Mouse (Mus musculus): Measurements from ENCODE around the gene Pole3. TPM values are rescaled to one million over a fixed set of nuclear protein-coding genes. Genes with fewer than 3 reads are reported as not detected.

The Pole3 gene
- 32.3 and 34.0 TPM in 2 replicates for polyA plus RNA-seq (2011; ENCODE audit: insufficient read depth, insufficient read length, low read depth, missing spikeins)

DNA sequence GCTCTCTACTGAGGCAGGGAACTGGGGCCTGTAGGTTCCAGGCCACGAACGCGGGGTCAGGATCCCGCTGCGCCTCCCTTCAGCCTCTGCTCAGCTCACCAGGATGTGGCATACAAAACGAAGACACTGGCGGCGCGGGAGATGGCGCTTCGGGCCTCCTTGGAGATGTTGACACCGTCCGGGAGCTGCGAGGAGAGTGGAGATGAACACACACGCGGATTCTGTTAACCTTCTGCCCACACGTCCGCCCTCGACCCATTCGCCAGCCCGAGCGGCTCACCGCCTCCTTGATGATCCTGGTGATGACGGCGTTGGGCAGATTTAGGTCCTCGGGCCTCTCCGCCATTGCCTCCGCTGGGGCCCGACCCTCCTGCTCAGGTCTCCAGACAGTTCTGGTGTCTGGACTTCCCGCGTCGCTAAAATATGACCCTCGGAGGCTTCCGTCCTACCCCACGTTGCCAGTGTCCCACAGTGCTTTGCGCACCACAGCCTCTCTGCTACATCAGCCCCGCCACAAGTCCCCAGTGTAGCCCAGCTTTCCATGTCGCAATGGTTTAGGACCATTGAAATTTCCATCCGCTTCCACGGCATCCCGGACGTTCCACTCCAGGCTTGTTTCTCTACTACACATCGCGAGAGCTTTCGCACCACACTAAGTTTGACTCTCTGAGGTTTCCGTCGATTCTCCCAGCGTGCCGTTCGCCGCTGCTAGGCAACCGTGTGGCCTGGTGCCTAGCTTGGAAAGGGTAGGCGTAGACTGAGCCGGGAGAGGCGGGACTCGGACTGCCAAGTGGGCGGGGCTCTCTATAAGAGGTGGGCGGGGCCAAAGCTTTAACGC, at the start of gene Pole3, which contains the start of gene 4933430I17Rik:
Gene Pole3, minus strand, starts transcription at position 418 of the 838 bp plus-strand sequence.
Gene 4933430I17Rik, plus strand, starts transcription at position 719 of the 838 bp plus-strand sequence.
- peak within 1 kb of the TSS; percentile 59 for H3K27ac ChIP-seq (ENCODE audit: insufficient read depth, low read length)
- no peaks in the 10 kb centered on the region for H3K27me3 ChIP-seq (ENCODE audit: control insufficient read depth, insufficient read depth, low read length, poor library complexity, severe bottlenecking)
- no peaks in the 10 kb centered on the region for H3K36me3 ChIP-seq (ENCODE audit: control insufficient read depth, insufficient read depth, low read length, poor library complexity, severe bottlenecking)
- peak within 1 kb of the TSS; percentile 55 for H3K9ac ChIP-seq (ENCODE audit: low read depth, poor library complexity, severe bottlenecking)
- no peaks in the 10 kb centered on the region for H3K4me1 ChIP-seq (ENCODE audit: control insufficient read depth, insufficient read depth, low read length)
- peak within 1 kb of the TSS; percentile 92 for H3K4me3 ChIP-seq (ENCODE audit: low read depth, low read length)
- no peaks in the 10 kb centered on the region for H3K9me3 ChIP-seq (replicated peaks; ENCODE audit: control insufficient read depth, insufficient read depth, low read length, poor library complexity, severe bottlenecking)
- TF ChIP-seq EP300 (IDR thresholded peaks at IDR 0.05; ENCODE audit: insufficient read depth, low read depth, low read length) = no peak
- TF ChIP-seq CTCF (IDR thresholded peaks at IDR 0.05; ENCODE audit: low read depth, low read length) = no peak
- no peak for TF ChIP-seq POLR2A (IDR thresholded peaks at IDR 0.05; ENCODE audit: insufficient read depth, low read length)

DNA sequence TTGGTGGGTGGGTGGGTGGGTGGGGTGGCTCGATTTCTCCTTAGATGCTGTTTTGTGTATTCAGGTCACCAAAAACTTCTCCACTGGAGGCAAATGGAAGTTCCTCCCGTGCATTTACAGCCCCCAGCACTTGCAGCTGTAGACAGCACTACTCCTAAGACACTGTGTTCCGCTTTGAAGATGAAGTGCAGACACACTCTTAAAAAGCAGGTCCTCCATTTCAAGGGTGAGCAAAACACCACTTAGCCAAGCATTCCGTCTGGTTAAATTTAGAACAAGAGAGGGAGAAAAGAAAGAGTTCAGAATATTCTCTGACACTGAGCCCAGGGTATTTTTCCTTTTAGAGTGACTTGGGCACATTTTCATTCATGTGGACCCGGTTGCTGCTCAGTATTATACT, 45.2 kb upstream of the Pole3 start:
- Histone ChIP-seq H3K4me1 (ENCODE audit: control insufficient read depth, insufficient read depth, low read length) (no peaks in the 10 kb centered on the region), H3K27ac (ENCODE audit: insufficient read depth, low read length) (no peak overlapping the region), H3K36me3 (ENCODE audit: control insufficient read depth, insufficient read depth, low read length, poor library complexity, severe bottlenecking) (no peaks in the 10 kb centered on the region), H3K9me3 (replicated peaks; ENCODE audit: control insufficient read depth, insufficient read depth, low read length, poor library complexity, severe bottlenecking) (peaks cover 6% of the 10 kb centered on the region), H3K9ac (ENCODE audit: low read depth, poor library complexity, severe bottlenecking) (no peak overlapping the region), H3K4me3 (ENCODE audit: low read depth, low read length) (no peak overlapping the region), H3K27me3 (ENCODE audit: control insufficient read depth, insufficient read depth, low read length, poor library complexity, severe bottlenecking) (no peaks in the 10 kb centered on the region)
- TF ChIP-seq CTCF (IDR thresholded peaks at IDR 0.05; ENCODE audit: low read depth, low read length) = no peak
- no peak for TF ChIP-seq POLR2A (IDR thresholded peaks at IDR 0.05; ENCODE audit: insufficient read depth, low read length)
- no peak for TF ChIP-seq EP300 (IDR thresholded peaks at IDR 0.05; ENCODE audit: insufficient read depth, low read depth, low read length)

DNA sequence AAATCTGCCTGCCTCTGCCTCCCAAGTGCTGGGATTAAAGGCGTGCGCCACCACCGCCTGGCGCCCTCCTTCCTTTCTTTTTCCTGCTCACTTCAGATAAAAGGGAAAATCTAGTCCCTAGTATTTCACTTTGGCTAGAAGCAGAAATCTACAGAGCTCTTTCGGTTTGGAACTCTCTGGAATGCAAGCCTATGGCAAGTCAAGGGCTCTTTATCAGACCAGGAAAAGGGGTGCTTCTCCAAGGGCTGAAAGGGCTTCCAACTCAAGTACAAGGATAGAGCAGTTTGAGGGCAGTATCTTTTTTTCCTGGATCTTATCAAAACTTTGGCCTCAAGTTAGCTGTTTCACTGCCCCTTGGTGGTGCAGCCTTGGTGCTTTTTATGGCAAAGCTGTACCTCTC, 44.7 kb upstream of the Pole3 start:
- Histone ChIP-seq H3K36me3 (ENCODE audit: control insufficient read depth, insufficient read depth, low read length, poor library complexity, severe bottlenecking) (no peaks in the 10 kb centered on the region), H3K9me3 (replicated peaks; ENCODE audit: control insufficient read depth, insufficient read depth, low read length, poor library complexity, severe bottlenecking) (peaks cover 6% of the 10 kb centered on the region), H3K27me3 (ENCODE audit: control insufficient read depth, insufficient read depth, low read length, poor library complexity, severe bottlenecking) (no peaks in the 10 kb centered on the region), H3K4me3 (ENCODE audit: low read depth, low read length) (no peak overlapping the region), H3K4me1 (ENCODE audit: control insufficient read depth, insufficient read depth, low read length) (no peaks in the 10 kb centered on the region), H3K9ac (ENCODE audit: low read depth, poor library complexity, severe bottlenecking) (no peak overlapping the region), H3K27ac (ENCODE audit: insufficient read depth, low read length) (no peak overlapping the region)
- TF ChIP-seq CTCF (IDR thresholded peaks at IDR 0.05; ENCODE audit: low read depth, low read length) = no peak
- no peak for TF ChIP-seq EP300 (IDR thresholded peaks at IDR 0.05; ENCODE audit: insufficient read depth, low read depth, low read length)
- no peak for TF ChIP-seq POLR2A (IDR thresholded peaks at IDR 0.05; ENCODE audit: insufficient read depth, low read length)

DNA sequence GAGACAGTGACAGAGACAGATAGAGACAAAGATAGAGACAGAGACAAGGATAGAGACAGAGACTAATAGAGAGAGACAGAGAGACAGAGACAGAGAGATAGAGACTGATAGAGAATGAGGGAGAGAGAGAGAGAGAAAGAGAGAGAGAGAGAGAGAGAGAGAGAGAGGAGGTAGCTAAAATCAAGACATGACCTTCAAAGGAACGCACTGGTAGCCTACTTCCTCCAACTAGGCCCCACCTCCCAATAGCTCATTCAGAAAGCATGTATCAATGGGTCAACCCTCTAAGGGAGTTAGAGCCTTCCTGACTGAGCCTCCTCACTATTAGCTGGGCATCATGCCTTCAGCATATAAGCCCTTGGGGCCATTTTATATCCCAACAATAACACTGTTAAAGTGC, 43.5 kb upstream of the Pole3 start:
- Histone ChIP-seq H3K4me3 (ENCODE audit: low read depth, low read length) (no peak overlapping the region), H3K4me1 (ENCODE audit: control insufficient read depth, insufficient read depth, low read length) (no peaks in the 10 kb centered on the region), H3K9me3 (replicated peaks; ENCODE audit: control insufficient read depth, insufficient read depth, low read length, poor library complexity, severe bottlenecking) (peaks cover 4% of the 10 kb centered on the region), H3K9ac (ENCODE audit: low read depth, poor library complexity, severe bottlenecking) (no peak overlapping the region), H3K36me3 (ENCODE audit: control insufficient read depth, insufficient read depth, low read length, poor library complexity, severe bottlenecking) (no peaks in the 10 kb centered on the region), H3K27ac (ENCODE audit: insufficient read depth, low read length) (no peak overlapping the region), H3K27me3 (ENCODE audit: control insufficient read depth, insufficient read depth, low read length, poor library complexity, severe bottlenecking) (no peaks in the 10 kb centered on the region)
- TF ChIP-seq POLR2A (IDR thresholded peaks at IDR 0.05; ENCODE audit: insufficient read depth, low read length) (no peak), EP300 (IDR thresholded peaks at IDR 0.05; ENCODE audit: insufficient read depth, low read depth, low read length) (no peak), CTCF (IDR thresholded peaks at IDR 0.05; ENCODE audit: low read depth, low read length) (no peak)

DNA sequence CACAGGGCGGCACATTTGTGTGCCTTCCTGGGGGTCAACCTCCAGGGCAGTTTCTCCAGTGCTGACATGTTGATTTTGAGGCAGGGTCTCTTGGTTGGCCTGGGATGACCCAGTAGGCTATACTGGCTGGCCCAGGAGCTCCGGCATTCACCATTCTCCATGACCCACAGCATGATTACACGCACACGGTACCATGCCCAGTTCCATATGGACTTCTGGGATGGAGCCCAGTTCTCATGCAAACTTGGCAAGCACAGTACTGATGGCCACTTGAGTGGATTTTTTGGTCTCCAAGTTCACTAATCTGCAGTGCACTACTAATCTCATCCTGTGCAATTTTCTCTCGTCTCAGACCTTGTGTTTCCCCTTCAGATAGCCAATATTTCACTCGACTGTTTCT, 42.8 kb upstream of the Pole3 start:
- H3K36me3 ChIP-seq (ENCODE audit: control insufficient read depth, insufficient read depth, low read length, poor library complexity, severe bottlenecking) = no peaks in the 10 kb centered on the region
- H3K9me3 ChIP-seq (replicated peaks; ENCODE audit: control insufficient read depth, insufficient read depth, low read length, poor library complexity, severe bottlenecking) = no peaks in the 10 kb centered on the region
- no peak overlapping the region for H3K27ac ChIP-seq (ENCODE audit: insufficient read depth, low read length)
- no peak overlapping the region for H3K4me3 ChIP-seq (ENCODE audit: low read depth, low read length)
- no peaks in the 10 kb centered on the region for H3K27me3 ChIP-seq (ENCODE audit: control insufficient read depth, insufficient read depth, low read length, poor library complexity, severe bottlenecking)
- no peaks in the 10 kb centered on the region for H3K4me1 ChIP-seq (ENCODE audit: control insufficient read depth, insufficient read depth, low read length)
- no peak for TF ChIP-seq CTCF (IDR thresholded peaks at IDR 0.05; ENCODE audit: low read depth, low read length)
- no peak for TF ChIP-seq POLR2A (IDR thresholded peaks at IDR 0.05; ENCODE audit: insufficient read depth, low read length)
- TF ChIP-seq EP300 (IDR thresholded peaks at IDR 0.05; ENCODE audit: insufficient read depth, low read depth, low read length) = no peak
- H3K9ac ChIP-seq (ENCODE audit: low read depth, poor library complexity, severe bottlenecking) = no peak overlapping the region

DNA sequence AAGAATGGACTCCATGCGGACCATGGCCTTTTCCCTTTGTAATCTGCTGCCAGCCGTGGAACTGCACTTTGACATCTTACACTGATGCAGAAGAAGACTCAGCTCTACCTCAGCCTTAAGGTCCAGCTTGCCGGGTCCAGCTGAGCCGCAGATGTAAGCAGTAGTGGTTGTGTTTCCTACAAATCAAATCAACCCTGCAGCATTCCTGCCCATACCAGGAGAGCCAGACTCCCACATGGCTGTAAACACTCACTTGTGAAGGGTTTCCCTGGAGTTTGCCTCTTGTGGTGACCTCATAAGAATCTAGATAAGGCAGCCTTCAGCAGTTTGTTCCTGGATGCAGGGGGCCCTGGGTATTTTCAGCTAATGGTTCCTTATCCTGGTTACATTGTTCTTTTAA, 41.7 kb upstream of the Pole3 start:
- Histone ChIP-seq H3K27ac (ENCODE audit: insufficient read depth, low read length) (no peak overlapping the region), H3K9ac (ENCODE audit: low read depth, poor library complexity, severe bottlenecking) (no peak overlapping the region), H3K36me3 (ENCODE audit: control insufficient read depth, insufficient read depth, low read length, poor library complexity, severe bottlenecking) (no peaks in the 10 kb centered on the region), H3K27me3 (ENCODE audit: control insufficient read depth, insufficient read depth, low read length, poor library complexity, severe bottlenecking) (no peaks in the 10 kb centered on the region), H3K9me3 (replicated peaks; ENCODE audit: control insufficient read depth, insufficient read depth, low read length, poor library complexity, severe bottlenecking) (no peaks in the 10 kb centered on the region), H3K4me1 (ENCODE audit: control insufficient read depth, insufficient read depth, low read length) (no peaks in the 10 kb centered on the region), H3K4me3 (ENCODE audit: low read depth, low read length) (no peak overlapping the region)
- no peak for TF ChIP-seq EP300 (IDR thresholded peaks at IDR 0.05; ENCODE audit: insufficient read depth, low read depth, low read length)
- TF ChIP-seq CTCF (IDR thresholded peaks at IDR 0.05; ENCODE audit: low read depth, low read length) = no peak
- no peak for TF ChIP-seq POLR2A (IDR thresholded peaks at IDR 0.05; ENCODE audit: insufficient read depth, low read length)

All from ES-Bruce4 (cell line).